Mouse (Mus musculus) stomach, embryonic 16.5 days (tissue): Measurements from ENCODE around the gene Lck. TPM values are rescaled to one million over a fixed set of nuclear protein-coding genes. Genes with fewer than 3 reads are reported as not detected.

Experiments used
- ATAC-seq: fragments of 200-750 bp; cut with Nextera tagmentation; 2 replicates; pipeline ENCODE4 v1.8.0; 2017; ENCODE audit warnings: moderate number of reproducible peaks, moderate TSS enrichment; ENCODE audit not compliant: insufficient read depth, low FRiP score
- H3K27ac ChIP-seq: fragments of 300-500 bp; sonication (generic); 2 replicates; pipeline ENCODE4 v1.5.1; 2014; ENCODE audit warnings: low read length
- H3K27me3 ChIP-seq: fragments of 300-500 bp; sonication (generic); 2 replicates; pipeline ENCODE4 v1.6.1; 2014; ENCODE audit warnings: low read length, control low read depth, mixed read lengths; ENCODE audit not compliant: control insufficient read depth, insufficient read depth
- H3K36me3 ChIP-seq: fragments of 300-500 bp; sonication (generic); 2 replicates; pipeline ENCODE4 v1.6.1; 2014; ENCODE audit warnings: low read length; ENCODE audit not compliant: control insufficient read depth, insufficient read depth
- H3K4me1 ChIP-seq: fragments of 300-500 bp; sonication (generic); 2 replicates; pipeline ENCODE4 v1.6.1; 2014; ENCODE audit warnings: low read length, control low read depth, mixed read lengths; ENCODE audit not compliant: control insufficient read depth, insufficient read depth
- H3K4me2 ChIP-seq: fragments of 300-500 bp; sonication (generic); 2 replicates; pipeline ENCODE4 v1.6.1; 2014; ENCODE audit warnings: low read depth, low read length, mixed read lengths
- H3K4me3 ChIP-seq: fragments of 300-500 bp; sonication (generic); replicated peaks from 2 replicates; pipeline ENCODE4 v1.5.1; 2014; ENCODE audit warnings: mild to moderate bottlenecking, low read length
- H3K9ac ChIP-seq: fragments of 300-500 bp; sonication (generic); 2 replicates; pipeline ENCODE4 v1.6.1; 2014; ENCODE audit warnings: low read length
- H3K9me3 ChIP-seq: fragments of 300-500 bp; sonication (generic); replicated peaks from 2 replicates; pipeline ENCODE4 v1.6.1; 2016; ENCODE audit warnings: low read length, control low read depth; ENCODE audit not compliant: control insufficient read depth
- WGBS: fragments of 180-500 bp; shearing (Covaris S2); extraction: QIAGEN DNeasy Blood & Tissue Kit; methylation state at CpG from one replicate; pipeline ENCODE4 v1.1.7; 2014; 5-methylcytosine and 5-hydroxymethylcytosine counted together
- polyA plus RNA-seq: library from polyadenylated mRNA; unstranded; fragments of >200 nt; fragmentation: Nextera tagmentation; extraction: Ambion mirVana; gene quantifications from 2 replicates; pipeline ENCODE4 v1.2.1, GENCODE M21; 2015

The Lck gene
- polyA plus RNA-seq, 1 experiment from 2014 or later = 7.3 TPM

GRCm38 (mm10) chr4:129578466-129578865, 5.0 kb upstream of the Lck start, which contains the start of gene Fam167b:
Gene Fam167b, minus strand, starts transcription at chr4:129578549.
- 76% methylated on average over 5 of the region's 5 CpGs for WGBS
- Histone ChIP-seq H3K9ac (no peak within 1 kb of the TSS), H3K9me3 (no peaks in the 10 kb centered on the region), H3K36me3 (no peaks in the 10 kb centered on the region), H3K4me1 (0 out of 2 replicates have a peak, but pooled peaks cover 2% of the 10 kb centered on the region), H3K4me2 (no peak within 1 kb of the TSS), H3K27ac (no peak within 1 kb of the TSS), H3K4me3 (no peak within 1 kb of the TSS), H3K27me3 (no peaks in the 10 kb centered on the region)
- ATAC-seq = no peak

- ATAC-seq = no peak
These were observed 4.2 kb upstream of the Lck start for GRCm38 (mm10) chr4:129577688-129578087.

GRCm38 (mm10) chr4:129576863-129577491, 3.5 kb upstream of the Lck start:
- Histone ChIP-seq H3K4me3 (no peak overlapping the region), H3K36me3 (no peaks in the 10 kb centered on the region), H3K27ac (no peak overlapping the region), H3K9me3 (no peaks in the 10 kb centered on the region), H3K4me1 (0 out of 2 replicates have a peak, but pooled peaks cover 2% of the 10 kb centered on the region), H3K27me3 (no peaks in the 10 kb centered on the region), H3K4me2 (no peak overlapping the region), H3K9ac (peak overlapping the region; percentile 6; the same call in 1 of the 2 replicates)
- ATAC-seq = no peak
- WGBS = 39% methylated on average over 21 of the region's 21 CpGs

More at GRCm38 (mm10) chr4:129577688-129578087, 4.2 kb upstream of the Lck start:
- Histone ChIP-seq H3K9ac (no peak overlapping the region), H3K4me1 (0 out of 2 replicates have a peak, but pooled peaks cover 2% of the 10 kb centered on the region), H3K4me2 (no peak overlapping the region), H3K27ac (no peak overlapping the region), H3K27me3 (no peaks in the 10 kb centered on the region), H3K4me3 (no peak overlapping the region), H3K9me3 (no peaks in the 10 kb centered on the region), H3K36me3 (no peaks in the 10 kb centered on the region)
- WGBS = 75% methylated on average over 7 of the region's 7 CpGs

- Histone ChIP-seq H3K36me3 (no peaks in the 10 kb centered on the region), H3K27ac (no peak overlapping the region), H3K4me1 (0 out of 2 replicates have a peak, but pooled peaks cover 2% of the 10 kb centered on the region), H3K27me3 (no peaks in the 10 kb centered on the region), H3K4me3 (no peak overlapping the region), H3K9ac (peak overlapping the region; percentile 56), H3K9me3 (no peaks in the 10 kb centered on the region), H3K4me2 (no peak overlapping the region)
- 42% methylated on average over 7 of the region's 8 CpGs for WGBS
- 0 out of 2 replicates have a peak, but pooled peaks have one; percentile 37 for ATAC-seq
These were observed 1.9 kb upstream of the Lck start for GRCm38 (mm10) chr4:129575171-129575844.

- Histone ChIP-seq H3K9ac (no peak overlapping the region), H3K36me3 (no peaks in the 10 kb centered on the region), H3K27me3 (no peaks in the 10 kb centered on the region), H3K4me3 (no peak overlapping the region), H3K27ac (no peak overlapping the region), H3K4me1 (0 out of 2 replicates have a peak, but pooled peaks cover 2% of the 10 kb centered on the region), H3K9me3 (no peaks in the 10 kb centered on the region), H3K4me2 (no peak overlapping the region)
- no peak for ATAC-seq
- 96% methylated on average over 4 of the region's 4 CpGs for WGBS
These were observed 409 bp downstream of the Lck start for GRCm38 (mm10) chr4:129573093-129573370.

GRCm38 (mm10) chr4:129572236-129573092, 977 bp downstream of the Lck start:
- Histone ChIP-seq H3K27ac (no peak overlapping the region), H3K4me1 (0 out of 2 replicates have a peak, but pooled peaks cover 2% of the 10 kb centered on the region), H3K27me3 (no peaks in the 10 kb centered on the region), H3K36me3 (no peaks in the 10 kb centered on the region), H3K4me3 (no peak overlapping the region), H3K9me3 (no peaks in the 10 kb centered on the region), H3K9ac (no peak overlapping the region), H3K4me2 (no peak overlapping the region)
- 80% methylated on average over 13 of the region's 13 CpGs for WGBS
- no peak for ATAC-seq

- Histone ChIP-seq H3K27me3 (no peaks in the 10 kb centered on the region), H3K36me3 (no peaks in the 10 kb centered on the region), H3K4me1 (0 out of 2 replicates have a peak, but pooled peaks cover 2% of the 10 kb centered on the region), H3K4me3 (no peak overlapping the region), H3K27ac (no peak overlapping the region), H3K9ac (no peak overlapping the region), H3K9me3 (no peaks in the 10 kb centered on the region), H3K4me2 (no peak overlapping the region)
- ATAC-seq = no peak
- WGBS = 73% methylated on average over 8 of the region's 8 CpGs
These were observed 1.8 kb downstream of the Lck start for GRCm38 (mm10) chr4:129571551-129572084.

- Histone ChIP-seq H3K9ac (no peak overlapping the region), H3K36me3 (no peaks in the 10 kb centered on the region), H3K9me3 (no peaks in the 10 kb centered on the region), H3K4me3 (no peak overlapping the region), H3K27ac (no peak overlapping the region), H3K27me3 (no peaks in the 10 kb centered on the region), H3K4me1 (0 out of 2 replicates have a peak, but pooled peaks cover under 1% of the 10 kb centered on the region), H3K4me2 (no peak overlapping the region)
- ATAC-seq = no peak
- 86% methylated on average over 6 of the region's 6 CpGs for WGBS
These were observed 3.4 kb downstream of the Lck start for GRCm38 (mm10) chr4:129570028-129570427.
